Mouse (Mus musculus) bone marrow, adult 2 months (tissue): Measurements from ENCODE around the gene Fgf10. TPM values are rescaled to one million over a fixed set of nuclear protein-coding genes. Genes with fewer than 3 reads are reported as not detected.

Experiments
- H3K27ac ChIP-seq: fragments of 200-500 bp; 2 replicates; pipeline ENCODE4 v1.5.1; 2012; ENCODE audit warnings: low read depth, mild to moderate bottlenecking, control low read depth, inconsistent platforms, low read length; ENCODE audit not compliant: control insufficient read depth, poor library complexity, insufficient read depth
- H3K4me1 ChIP-seq: fragments of 200-500 bp; 2 replicates; pipeline ENCODE4 v1.6.1; 2011; ENCODE audit warnings: low read length; ENCODE audit not compliant: control insufficient read depth, insufficient read depth
- H3K4me3 ChIP-seq: fragments of 200-500 bp; replicated peaks from 2 replicates; pipeline ENCODE3; 2011; ENCODE audit warnings: mild to moderate bottlenecking, low read depth, low read length, control low read depth; ENCODE audit not compliant: control insufficient read depth
- CTCF ChIP-seq: fragments of 200-500 bp; IDR thresholded peaks from 2 replicates; pipeline ENCODE4 v1.5.1; 2011; ENCODE audit warnings: low read length, control low read depth; ENCODE audit not compliant: control insufficient read depth, insufficient read depth
- POLR2A ChIP-seq: fragments of 200-500 bp; IDR thresholded peaks from 2 replicates; pipeline ENCODE4 v1.6.1; 2011; ENCODE audit warnings: low read depth, mild to moderate bottlenecking, control low read depth, low read length, borderline replicate concordance; ENCODE audit not compliant: control insufficient read depth
- WGBS: fragments of 180-500 bp; shearing (Covaris S2); methylation state at CpG from one replicate; pipeline ENCODE4 v1.1.7; 2018; 5-methylcytosine and 5-hydroxymethylcytosine counted together
- polyA plus RNA-seq: library from polyadenylated mRNA; stranded (reverse); fragments of >200 nt; gene quantifications from 2 replicates; pipeline ENCODE4 v1.2.4, GENCODE M21; 2011; ENCODE audit warnings: low replicate concordance; ENCODE audit not compliant: missing spikeins, insufficient read depth, insufficient read length

Fgf10 gene
- polyA plus RNA-seq, 1 experiment, result not detected

DNA sequence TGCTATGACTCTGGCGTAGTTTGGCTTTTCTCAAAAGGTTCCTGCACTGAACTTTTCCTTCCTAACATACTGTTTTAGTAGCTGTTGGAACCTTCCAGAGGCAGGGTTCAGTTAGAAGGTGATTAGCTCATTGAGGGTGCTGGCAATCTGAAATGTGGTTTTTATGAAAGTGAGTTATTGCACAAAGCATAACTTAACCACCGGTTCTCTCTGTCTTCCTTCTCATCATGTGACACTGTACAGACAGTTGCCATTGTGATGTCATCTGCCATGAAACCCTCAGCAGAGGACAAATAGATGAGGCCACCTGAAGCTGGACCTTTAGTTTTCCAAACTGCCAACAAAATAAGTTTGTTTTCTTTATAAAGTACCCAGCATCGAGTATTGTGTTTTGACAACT is 7.9 kb upstream of the Fgf10 start:
- no peaks in the 10 kb centered on the region for H3K4me1 ChIP-seq
- no peak overlapping the region for H3K4me3 ChIP-seq
- no peak overlapping the region for H3K27ac ChIP-seq
- WGBS, result 55% methylated on average over 3 of the region's 3 CpGs
- TF ChIP-seq POLR2A (no peak), CTCF (no peak)

- H3K27ac ChIP-seq, result no peak overlapping the region
- TF ChIP-seq POLR2A (no peak), CTCF (no peak)
- no peaks in the 10 kb centered on the region for H3K4me1 ChIP-seq
- no peak overlapping the region for H3K4me3 ChIP-seq
- 58% methylated on average over 2 of the region's 2 CpGs for WGBS
Measured at GRCm38 (mm10) chr13:118664901-118665300, 4.7 kb upstream of the Fgf10 start.

DNA sequence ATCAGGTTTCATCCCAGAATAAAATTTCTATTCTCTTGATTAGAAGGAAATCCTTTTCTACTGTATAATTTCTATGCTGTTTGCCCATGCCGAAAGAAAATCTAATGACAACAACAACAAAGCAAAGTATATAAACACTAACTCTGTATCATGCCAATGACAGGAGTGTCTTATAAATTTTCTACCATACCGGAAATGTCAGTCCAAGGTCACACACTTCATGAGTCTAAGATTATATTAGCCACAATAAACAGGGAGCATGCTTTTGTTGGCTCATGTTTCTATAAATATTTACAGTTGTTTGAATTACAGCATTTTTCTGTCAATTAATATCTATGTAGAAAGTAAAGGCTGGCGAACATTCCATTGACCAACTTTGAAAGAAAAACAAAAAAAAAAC is 9.6 kb downstream of the Fgf10 start:
- WGBS, result 78% methylated on average over 3 of the region's 3 CpGs
- no peak for TF ChIP-seq CTCF
- no peak for TF ChIP-seq POLR2A
- Histone ChIP-seq H3K4me3 (no peak overlapping the region), H3K27ac (no peak overlapping the region), H3K4me1 (no peaks in the 10 kb centered on the region)

- TF ChIP-seq CTCF (no peak), POLR2A (no peak)
- H3K4me1 ChIP-seq, result no peaks in the 10 kb centered on the region
- H3K27ac ChIP-seq, result no peak overlapping the region
- H3K4me3 ChIP-seq, result no peak overlapping the region
- 75% methylated on average over 2 of the region's 2 CpGs for WGBS
Measured at GRCm38 (mm10) chr13:118693049-118693448, 23.5 kb downstream of the Fgf10 start.

DNA sequence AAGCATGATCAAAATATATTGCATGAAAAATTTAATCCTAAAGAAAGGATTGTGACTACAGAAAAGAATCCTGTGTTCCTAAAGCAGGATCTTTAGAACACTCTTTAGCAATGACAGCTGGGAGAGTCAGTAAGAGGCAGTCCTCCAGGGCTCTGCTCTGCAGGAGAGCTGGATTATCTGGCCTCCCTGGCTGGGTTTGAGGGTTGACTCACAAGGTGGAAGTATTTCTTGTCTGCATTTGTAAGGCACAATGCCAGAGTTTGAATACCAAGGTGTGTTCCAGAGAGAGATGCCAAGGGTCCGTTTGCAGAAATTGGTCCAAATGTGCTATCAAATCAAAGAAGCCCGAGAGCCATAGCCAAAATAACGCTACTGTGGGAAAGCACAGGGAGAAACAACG is 25.5 kb downstream of the Fgf10 start:
- Histone ChIP-seq H3K27ac (no peak overlapping the region), H3K4me1 (no peaks in the 10 kb centered on the region), H3K4me3 (no peak overlapping the region)
- WGBS, result 36% methylated on average over 4 of the region's 4 CpGs
- TF ChIP-seq POLR2A (no peak), CTCF (no peak)

- H3K27ac ChIP-seq, result no peak overlapping the region
- no peak overlapping the region for H3K4me3 ChIP-seq
- H3K4me1 ChIP-seq, result no peaks in the 10 kb centered on the region
- TF ChIP-seq CTCF (no peak), POLR2A (no peak)
Measured at GRCm38 (mm10) chr13:118703727-118704126, 34.1 kb downstream of the Fgf10 start.

DNA sequence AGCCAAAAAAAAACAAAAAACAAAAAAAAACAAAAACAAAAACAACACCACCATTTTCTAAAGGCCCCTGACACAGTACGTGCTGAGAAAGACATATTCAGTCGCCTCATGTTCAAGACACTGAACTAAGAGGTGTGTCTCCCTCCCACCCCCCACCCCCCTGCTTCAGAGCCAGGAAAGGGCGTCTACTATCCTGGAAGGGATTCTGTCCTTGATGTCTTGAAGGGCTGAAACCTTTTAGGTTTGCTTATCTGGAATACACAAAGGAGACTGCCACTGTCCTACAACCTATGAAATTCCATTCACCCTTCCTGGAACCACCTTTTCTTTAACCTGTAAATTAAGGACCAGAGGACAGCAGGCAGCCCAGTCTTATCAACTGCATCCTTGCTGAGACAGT is 36.1 kb downstream of the Fgf10 start:
- TF ChIP-seq POLR2A (no peak), CTCF (no peak)
- H3K4me1 ChIP-seq, result no peaks in the 10 kb centered on the region
- H3K27ac ChIP-seq, result no peak overlapping the region
- no peak overlapping the region for H3K4me3 ChIP-seq
- WGBS, result 77% methylated on average over 3 of the region's 3 CpGs

DNA sequence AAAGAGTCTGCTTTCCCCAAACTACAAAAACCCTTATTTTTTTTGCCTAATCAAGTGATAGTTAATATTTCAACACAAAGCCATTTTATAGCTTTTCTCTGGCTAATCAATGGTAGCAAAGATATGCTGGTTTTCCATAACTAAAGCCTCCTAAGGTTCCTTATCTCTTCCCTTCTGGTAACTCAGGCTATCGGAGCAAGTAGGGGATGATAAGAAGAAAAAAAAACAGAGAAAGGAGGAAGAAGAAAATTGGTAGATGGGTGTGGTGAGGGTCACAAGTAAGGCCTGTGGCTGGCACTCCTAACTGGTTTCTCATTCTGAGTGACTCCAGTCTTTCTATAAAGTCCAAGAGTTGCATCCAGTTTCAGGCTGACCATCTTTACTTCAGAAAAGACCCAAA is 40.3 kb downstream of the Fgf10 start:
- Histone ChIP-seq H3K4me1 (no peaks in the 10 kb centered on the region), H3K4me3 (no peak overlapping the region), H3K27ac (no peak overlapping the region)
- WGBS, result 84% methylated on average over 1 of the region's 1 CpGs
- TF ChIP-seq POLR2A, result no peak
- no peak for TF ChIP-seq CTCF

DNA sequence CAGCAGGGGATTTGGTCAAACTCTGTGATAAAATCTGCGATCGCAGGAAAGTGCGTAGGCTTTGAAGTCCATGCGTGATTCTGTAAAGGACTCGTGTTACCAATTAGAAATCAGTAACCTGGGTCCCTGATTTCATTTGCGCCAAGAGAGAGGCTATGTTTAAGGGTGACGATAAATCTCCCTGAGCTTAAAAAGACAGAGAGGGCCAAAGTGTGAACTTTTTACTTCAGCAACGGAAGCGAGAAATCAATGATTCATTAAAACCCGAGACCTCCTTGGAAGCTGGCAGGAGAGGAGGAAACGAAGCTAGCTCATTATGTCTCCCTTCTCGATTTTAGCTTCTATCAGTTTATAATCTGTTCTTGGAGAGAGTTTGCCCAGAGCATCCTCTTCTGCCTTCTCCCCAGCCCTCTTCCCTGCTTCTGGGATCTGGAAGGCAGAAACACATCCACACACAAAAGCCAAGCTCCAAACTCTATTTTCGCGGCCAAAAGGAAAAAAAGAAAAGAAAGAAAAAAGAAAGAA is 44.1 kb downstream of the Fgf10 start:
- no peak overlapping the region for H3K27ac ChIP-seq
- H3K4me3 ChIP-seq, result no peak overlapping the region
- TF ChIP-seq POLR2A, result no peak
- no peak for TF ChIP-seq CTCF
- 4% methylated on average over 14 of the region's 14 CpGs for WGBS
- no peaks in the 10 kb centered on the region for H3K4me1 ChIP-seq
